Mouse (Mus musculus): ENCODE results near the gene Fam126b. TPM values are rescaled to one million over a fixed set of nuclear protein-coding genes. Genes with fewer than 3 reads are reported as not detected.

The Fam126b gene
- polyA plus RNA-seq, 1 experiment from 2014 or later: 9.6 TPM

DNA sequence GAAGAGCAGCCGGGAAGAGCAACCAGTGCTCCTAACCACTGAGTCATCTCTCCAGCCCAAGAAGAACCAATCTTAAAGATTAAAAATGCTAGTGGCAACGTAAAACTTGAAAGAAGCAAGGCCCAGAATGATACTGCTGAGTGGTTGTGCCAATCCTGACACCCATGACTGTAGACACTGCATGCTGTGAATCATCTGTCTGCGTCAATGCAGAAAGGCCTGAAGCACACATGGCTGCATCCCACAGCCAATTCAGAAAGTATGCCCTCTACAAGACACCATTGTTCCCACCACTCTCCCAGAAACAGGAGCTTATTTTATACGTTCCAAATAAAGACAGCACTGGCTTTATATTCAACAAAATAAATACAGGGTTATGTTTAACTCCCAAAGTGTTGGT lies 103.5 kb downstream of the Fam126b start:
- Histone ChIP-seq H3K27me3 (ENCODE audit: control insufficient read depth, insufficient read depth, low read length) (no peaks in the 10 kb centered on the region), H3K9me3 (ENCODE audit: control insufficient read depth, low read length) (no peaks in the 10 kb centered on the region), H3K9ac (ENCODE audit: low read depth, low read length) (no peak overlapping the region), H3K4me3 (ENCODE audit: low read length) (no peak overlapping the region), H3K4me1 (ENCODE audit: control insufficient read depth, insufficient read depth, low read length) (no peaks in the 10 kb centered on the region), H3K27ac (ENCODE audit: low read depth, low read length) (no peak overlapping the region), H3K4me2 (replicated peaks; ENCODE audit: low read depth, low read length) (no peak overlapping the region), H3K36me3 (ENCODE audit: control insufficient read depth, insufficient read depth, low read length) (peaks cover 69% of the 10 kb centered on the region)
- WGBS: 92% methylated on average over 4 of the region's 4 CpGs
- ATAC-seq (ENCODE audit: low FRiP score, low TSS enrichment): no peak

DNA sequence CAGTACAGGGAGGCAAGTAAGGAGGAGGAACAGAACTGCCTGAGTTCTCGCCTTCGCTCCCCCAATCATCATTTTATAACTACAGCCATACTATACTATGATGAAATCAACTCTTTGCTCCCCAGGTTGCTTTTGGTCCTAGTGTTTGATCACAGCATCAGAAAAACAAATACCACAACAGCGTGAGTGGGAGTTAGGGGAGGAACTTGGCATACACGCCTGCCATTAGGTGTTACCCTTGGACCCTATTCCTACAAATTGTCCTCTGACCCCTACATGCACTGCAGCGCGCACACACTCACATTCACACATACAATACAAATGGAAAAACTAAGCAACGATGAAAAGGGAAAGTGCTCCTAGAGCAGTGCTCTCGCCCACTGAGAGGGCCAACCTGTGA lies 110.5 kb downstream of the Fam126b start:
- no peak overlapping the region for H3K9ac ChIP-seq (ENCODE audit: low read depth, low read length)
- no peak overlapping the region for H3K4me2 ChIP-seq (replicated peaks; ENCODE audit: low read depth, low read length)
- peaks cover 74% of the 10 kb centered on the region for H3K36me3 ChIP-seq (ENCODE audit: control insufficient read depth, insufficient read depth, low read length)
- H3K27ac ChIP-seq (ENCODE audit: low read depth, low read length): no peak overlapping the region
- no peaks in the 10 kb centered on the region for H3K27me3 ChIP-seq (ENCODE audit: control insufficient read depth, insufficient read depth, low read length)
- H3K4me1 ChIP-seq (ENCODE audit: control insufficient read depth, insufficient read depth, low read length): no peaks in the 10 kb centered on the region
- no peak overlapping the region for H3K4me3 ChIP-seq (ENCODE audit: low read length)
- ATAC-seq (ENCODE audit: low FRiP score, low TSS enrichment): no peak
- 93% methylated on average over 8 of the region's 8 CpGs for WGBS
- no peaks in the 10 kb centered on the region for H3K9me3 ChIP-seq (ENCODE audit: control insufficient read depth, low read length)

Other genes with a start within 250 kb of the Fam126b start
- gene Bzw1, start 193.4 kb downstream of the Fam126b start, polyA plus RNA-seq (2014; fragmentation: Nextera tagmentation; extraction: Ambion mirVana): 297 and 476 TPM in 2 replicates
- gene Clk1, start 162.3 kb downstream of the Fam126b start, polyA plus RNA-seq (2014; fragmentation: Nextera tagmentation; extraction: Ambion mirVana): 205 and 214 TPM in 2 replicates
- gene Nif3l1, start 141.2 kb downstream of the Fam126b start, polyA plus RNA-seq (2014; fragmentation: Nextera tagmentation; extraction: Ambion mirVana): 57.2 and 57.3 TPM in 2 replicates
- 56.1 and 74.5 TPM in 2 replicates for gene Ppil3, start 140.8 kb downstream of the Fam126b start, polyA plus RNA-seq (2014; fragmentation: Nextera tagmentation; extraction: Ambion mirVana)
- 26.4 and 36.6 TPM in 2 replicates for gene Orc2, start 81.2 kb downstream of the Fam126b start, polyA plus RNA-seq (2014; fragmentation: Nextera tagmentation; extraction: Ambion mirVana)
- gene Ndufb3, start 61 bp upstream of the Fam126b start, polyA plus RNA-seq (2014; fragmentation: Nextera tagmentation; extraction: Ambion mirVana): 174 and 250 TPM in 2 replicates
- gene Als2cr12, start 109.7 kb upstream of the Fam126b start, polyA plus RNA-seq (2014; fragmentation: Nextera tagmentation; extraction: Ambion mirVana): not detected in 2 replicates
- gene Cflar, start 125.2 kb upstream of the Fam126b start, polyA plus RNA-seq (2014; fragmentation: Nextera tagmentation; extraction: Ambion mirVana): 34.0 and 39.6 TPM in 2 replicates
- 35.2 and 41.3 TPM in 2 replicates for gene Casp8, start 209.1 kb upstream of the Fam126b start, polyA plus RNA-seq (2014; fragmentation: Nextera tagmentation; extraction: Ambion mirVana)

Data from kidney, embryonic 14.5 days (tissue).